Mouse (Mus musculus): ENCODE measurements around the gene Zdhhc14.

Zdhhc14 gene

GRCm38 (mm10) chr17:5504969-5505368 is 12.6 kb downstream of the Zdhhc14 start:
- DNase-seq (ENCODE audit: low spot score in 2 of 2), result no peak

- no peak for DNase-seq (ENCODE audit: low spot score in 2 of 2)
These were observed 14.2 kb downstream of the Zdhhc14 start for GRCm38 (mm10) chr17:5506553-5506952.

GRCm38 (mm10) chr17:5506988-5507387 is 14.6 kb downstream of the Zdhhc14 start:
- no peak for DNase-seq (ENCODE audit: low spot score in 2 of 2)

GRCm38 (mm10) chr17:5508030-5508429 is 15.7 kb downstream of the Zdhhc14 start:
- DNase-seq (ENCODE audit: low spot score in 2 of 2), result no peak

- DNase-seq (ENCODE audit: low spot score in 2 of 2), result no peak
These were observed 18.2 kb downstream of the Zdhhc14 start for GRCm38 (mm10) chr17:5510564-5510963.

- no peak for DNase-seq (ENCODE audit: low spot score in 2 of 2)
These were observed 19.4 kb downstream of the Zdhhc14 start for GRCm38 (mm10) chr17:5511724-5512123.

- no peak for DNase-seq (ENCODE audit: low spot score in 2 of 2)
These were observed 27.1 kb downstream of the Zdhhc14 start for GRCm38 (mm10) chr17:5519466-5519865.

GRCm38 (mm10) chr17:5519910-5520592 is 27.7 kb downstream of the Zdhhc14 start:
- no peak for DNase-seq (ENCODE audit: low spot score in 2 of 2)

- DNase-seq (ENCODE audit: low spot score in 2 of 2), result no peak
These were observed 29.2 kb downstream of the Zdhhc14 start for GRCm38 (mm10) chr17:5521532-5521931.

- no peak for DNase-seq (ENCODE audit: low spot score in 2 of 2)
These were observed 37.2 kb downstream of the Zdhhc14 start for GRCm38 (mm10) chr17:5529552-5529951.

- DNase-seq (ENCODE audit: low spot score in 2 of 2), result no peak
These were observed 40.5 kb downstream of the Zdhhc14 start for GRCm38 (mm10) chr17:5532816-5533215.

- no peak for DNase-seq (ENCODE audit: low spot score in 2 of 2)
These were observed 43.0 kb downstream of the Zdhhc14 start for GRCm38 (mm10) chr17:5535357-5535756.

GRCm38 (mm10) chr17:5536259-5537094 is 44.1 kb downstream of the Zdhhc14 start:
- no peak for DNase-seq (ENCODE audit: low spot score in 2 of 2)

- no peak for DNase-seq (ENCODE audit: low spot score in 2 of 2)
These were observed 44.8 kb downstream of the Zdhhc14 start for GRCm38 (mm10) chr17:5537095-5537575.

GRCm38 (mm10) chr17:5542177-5542576 is 49.8 kb downstream of the Zdhhc14 start:
- DNase-seq (ENCODE audit: low spot score in 2 of 2), result no peak

- DNase-seq (ENCODE audit: low spot score in 2 of 2), result no peak
These were observed 51.7 kb downstream of the Zdhhc14 start for GRCm38 (mm10) chr17:5544065-5544464.

GRCm38 (mm10) chr17:5545065-5545464 is 52.7 kb downstream of the Zdhhc14 start:
- DNase-seq (ENCODE audit: low spot score in 2 of 2), result no peak

- DNase-seq (ENCODE audit: low spot score in 2 of 2), result no peak
These were observed 56.2 kb downstream of the Zdhhc14 start for GRCm38 (mm10) chr17:5548546-5548945.

GRCm38 (mm10) chr17:5549460-5549859 is 57.1 kb downstream of the Zdhhc14 start:
- DNase-seq (ENCODE audit: low spot score in 2 of 2), result no peak

GRCm38 (mm10) chr17:5550444-5550843 is 58.1 kb downstream of the Zdhhc14 start:
- DNase-seq (ENCODE audit: low spot score in 2 of 2), result no peak

- DNase-seq (ENCODE audit: low spot score in 2 of 2), result no peak
These were observed 58.8 kb downstream of the Zdhhc14 start for GRCm38 (mm10) chr17:5551136-5551535.

GRCm38 (mm10) chr17:5552036-5552760 is 59.8 kb downstream of the Zdhhc14 start:
- no peak for DNase-seq (ENCODE audit: low spot score in 2 of 2)

All from urinary bladder, postnatal 36 days (tissue).